Mouse (Mus musculus): ENCODE measurements around the gene Cyp51. TPM values are rescaled to one million over a fixed set of nuclear protein-coding genes. Genes with fewer than 3 reads are reported as not detected.

Gene Cyp51
- polyA plus RNA-seq, 1 experiment from 2014 or later, result 135 TPM

DNA sequence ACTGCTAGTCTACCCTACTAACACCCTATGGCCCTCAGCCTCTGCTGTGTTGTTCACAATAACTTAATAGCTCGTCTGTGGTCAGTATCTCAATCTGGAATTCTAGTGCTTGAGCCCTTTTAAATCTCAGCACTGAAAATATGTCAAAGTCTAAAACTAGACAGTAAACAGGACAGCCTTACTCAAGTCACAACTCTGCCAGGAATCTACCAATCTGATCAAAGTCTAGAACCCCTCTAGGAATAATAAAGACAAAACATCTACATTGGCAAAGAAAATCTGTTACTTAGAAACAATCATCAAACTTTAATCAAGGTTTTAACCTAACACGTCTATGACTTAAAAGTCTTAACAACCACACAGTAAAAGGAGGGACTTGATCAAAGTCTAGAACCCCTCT is 23.7 kb downstream of the Cyp51 start:
- no peak for ATAC-seq (ENCODE audit: low FRiP score, low read depth)
- Histone ChIP-seq H3K9me3 (no peaks in the 10 kb centered on the region), H3K27ac (replicated peaks) (no peak overlapping the region), H3K4me2 (no peak overlapping the region), H3K4me3 (no peak overlapping the region), H3K27me3 (no peaks in the 10 kb centered on the region), H3K4me1 (replicated peaks) (no peaks in the 10 kb centered on the region), H3K36me3 (peaks cover 89% of the 10 kb centered on the region), H3K9ac (no peak overlapping the region)
- 85% methylated on average over 2 of the region's 2 CpGs for WGBS

DNA sequence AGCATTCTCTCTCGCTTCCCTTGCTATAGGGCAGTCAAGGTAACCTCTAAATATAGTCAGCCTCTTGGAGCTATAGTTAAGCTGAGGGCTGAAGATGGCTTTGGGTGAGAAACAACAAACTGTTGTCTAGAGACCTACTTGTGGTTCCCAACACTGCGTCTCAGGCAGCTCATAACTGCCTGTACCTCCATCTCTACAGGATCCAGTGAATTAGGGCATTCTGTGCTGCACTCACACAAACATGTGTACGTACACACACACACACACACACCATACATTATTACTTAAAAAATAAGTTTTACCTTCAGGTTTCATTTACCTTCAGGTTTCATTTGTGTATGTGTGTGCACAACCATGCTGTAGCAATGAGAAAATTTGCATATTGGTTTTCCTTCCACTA is 25.5 kb downstream of the Cyp51 start:
- H3K4me3 ChIP-seq, result no peak overlapping the region
- H3K36me3 ChIP-seq, result peaks cover 77% of the 10 kb centered on the region
- H3K27me3 ChIP-seq, result no peaks in the 10 kb centered on the region
- H3K4me2 ChIP-seq, result no peak overlapping the region
- WGBS, result 92% methylated on average over 3 of the region's 3 CpGs
- H3K27ac ChIP-seq (replicated peaks), result no peak overlapping the region
- H3K4me1 ChIP-seq (replicated peaks), result no peaks in the 10 kb centered on the region
- ATAC-seq (ENCODE audit: low FRiP score, low read depth), result 0 out of 2 replicates have a peak, but pooled peaks have one; percentile 13
- no peak overlapping the region for H3K9ac ChIP-seq
- H3K9me3 ChIP-seq, result no peaks in the 10 kb centered on the region

DNA sequence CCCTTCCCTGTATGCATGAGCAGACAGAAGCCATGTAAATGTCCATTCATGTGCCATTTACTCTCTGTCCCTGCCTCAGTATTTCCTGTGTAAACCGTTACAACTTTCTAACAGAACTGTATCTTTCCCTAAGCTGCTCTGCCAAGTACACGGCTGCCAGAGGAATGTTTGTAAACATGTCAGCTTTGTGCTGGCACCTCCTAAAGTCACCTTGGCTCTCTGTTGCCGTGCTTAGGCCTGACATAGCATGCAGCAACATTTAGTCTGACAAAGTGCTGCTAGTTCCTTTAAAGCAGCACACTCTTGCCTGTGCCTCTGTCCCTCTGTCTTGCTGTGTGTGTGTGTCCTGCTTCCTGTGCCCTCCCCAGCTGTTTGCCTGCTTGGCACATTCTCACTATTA is 37.3 kb downstream of the Cyp51 start:
- Histone ChIP-seq H3K27me3 (no peaks in the 10 kb centered on the region), H3K36me3 (peaks cover 87% of the 10 kb centered on the region), H3K4me2 (no peak overlapping the region), H3K9ac (no peak overlapping the region), H3K27ac (replicated peaks) (no peak overlapping the region), H3K4me1 (replicated peaks) (no peaks in the 10 kb centered on the region), H3K4me3 (no peak overlapping the region), H3K9me3 (no peaks in the 10 kb centered on the region)
- WGBS, result 84% methylated on average over 3 of the region's 3 CpGs
- ATAC-seq (ENCODE audit: low FRiP score, low read depth), result no peak

DNA sequence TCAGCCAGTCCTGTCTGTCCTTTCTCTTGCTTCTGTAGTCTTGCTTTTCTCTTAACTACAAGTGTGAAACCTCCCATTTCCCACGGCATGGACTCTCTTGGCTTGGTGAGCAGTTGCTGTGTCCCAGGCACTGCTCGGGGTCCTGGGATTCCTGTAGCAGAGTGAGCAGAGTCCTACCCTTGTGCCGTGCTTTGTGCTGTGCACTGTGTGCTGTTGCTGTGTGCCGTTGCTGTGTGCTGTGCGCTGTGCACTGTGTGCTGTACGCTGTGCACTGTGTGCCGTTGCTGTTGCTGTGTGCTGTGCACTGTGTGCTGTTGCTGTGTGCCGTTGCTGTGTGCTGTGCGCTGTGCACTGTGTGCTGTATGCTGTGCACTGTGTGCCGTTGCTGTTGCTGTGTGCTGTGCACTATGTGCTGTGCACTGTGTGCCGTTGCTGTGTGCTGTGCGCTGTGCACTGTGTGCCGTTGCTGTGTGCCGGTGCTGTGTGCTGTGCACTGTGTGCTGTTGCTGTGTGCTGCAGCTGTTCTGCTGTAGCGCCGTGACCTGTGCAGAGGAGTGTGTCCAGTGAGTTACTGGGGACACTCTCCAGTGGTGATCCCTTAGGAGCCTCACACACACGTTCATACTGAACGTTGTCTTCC is 38.0 kb downstream of the Cyp51 start:
- Histone ChIP-seq H3K4me3 (no peak overlapping the region), H3K9ac (no peak overlapping the region), H3K36me3 (peaks cover 87% of the 10 kb centered on the region), H3K27ac (replicated peaks) (no peak overlapping the region), H3K9me3 (no peaks in the 10 kb centered on the region), H3K27me3 (no peaks in the 10 kb centered on the region), H3K4me1 (replicated peaks) (no peaks in the 10 kb centered on the region), H3K4me2 (no peak overlapping the region)
- peak; percentile 68; the same call in 1 of the 2 replicates for ATAC-seq (ENCODE audit: low FRiP score, low read depth)
- 96% methylated on average over 18 of the region's 18 CpGs for WGBS

DNA sequence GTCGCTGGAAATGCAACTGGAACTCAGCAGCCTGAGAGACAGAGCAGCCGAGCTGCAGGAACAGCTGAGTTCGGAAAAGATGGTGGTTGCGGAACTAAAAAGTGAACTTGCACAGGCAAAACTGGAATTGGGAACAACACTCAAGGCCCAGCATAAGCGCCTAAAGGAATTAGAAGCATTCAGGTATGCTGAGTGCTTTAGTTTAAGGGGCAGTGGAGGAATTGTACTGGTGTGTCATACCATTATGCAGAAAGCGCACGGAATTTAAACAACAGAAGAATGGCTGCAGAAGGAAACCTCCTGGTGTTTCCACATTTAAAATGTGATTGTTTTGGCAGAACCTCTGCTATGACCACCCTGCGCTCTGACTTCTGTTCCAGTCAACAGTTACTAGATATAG is 44.2 kb downstream of the Cyp51 start:
- Histone ChIP-seq H3K36me3 (peaks cover 87% of the 10 kb centered on the region), H3K27me3 (no peaks in the 10 kb centered on the region), H3K4me2 (no peak overlapping the region), H3K4me1 (replicated peaks) (no peaks in the 10 kb centered on the region), H3K9me3 (no peaks in the 10 kb centered on the region), H3K9ac (no peak overlapping the region), H3K27ac (replicated peaks) (no peak overlapping the region), H3K4me3 (no peak overlapping the region)
- ATAC-seq (ENCODE audit: low FRiP score, low read depth), result no peak
- 96% methylated on average over 8 of the region's 8 CpGs for WGBS

DNA sequence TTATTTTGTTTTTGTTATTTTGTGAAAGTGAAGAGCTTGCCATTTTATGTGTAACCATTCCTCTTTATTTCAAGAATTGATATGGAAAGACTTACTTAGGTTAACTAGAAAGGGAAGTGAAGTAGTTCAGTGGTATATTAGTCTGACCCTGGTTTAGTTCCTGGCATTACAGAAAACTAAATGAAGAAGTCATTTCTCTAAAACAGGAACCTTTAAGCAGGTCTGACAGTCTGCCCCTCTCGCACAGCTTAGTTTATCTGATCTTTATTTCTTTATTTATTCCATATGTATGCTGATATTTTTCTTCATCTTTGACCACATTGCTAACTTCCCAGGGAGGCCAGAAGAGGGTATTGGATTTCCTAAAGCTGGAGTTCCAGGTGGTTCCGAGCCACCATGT is 63.6 kb downstream of the Cyp51 start:
- WGBS, result 93% methylated on average over 2 of the region's 2 CpGs
- no peaks in the 10 kb centered on the region for H3K27me3 ChIP-seq
- no peaks in the 10 kb centered on the region for H3K4me1 ChIP-seq (replicated peaks)
- H3K4me3 ChIP-seq, result no peak overlapping the region
- no peak overlapping the region for H3K9ac ChIP-seq
- ATAC-seq (ENCODE audit: low FRiP score, low read depth), result no peak
- no peaks in the 10 kb centered on the region for H3K9me3 ChIP-seq
- H3K4me2 ChIP-seq, result no peak overlapping the region
- H3K36me3 ChIP-seq, result peaks cover 74% of the 10 kb centered on the region
- H3K27ac ChIP-seq (replicated peaks), result no peak overlapping the region

DNA sequence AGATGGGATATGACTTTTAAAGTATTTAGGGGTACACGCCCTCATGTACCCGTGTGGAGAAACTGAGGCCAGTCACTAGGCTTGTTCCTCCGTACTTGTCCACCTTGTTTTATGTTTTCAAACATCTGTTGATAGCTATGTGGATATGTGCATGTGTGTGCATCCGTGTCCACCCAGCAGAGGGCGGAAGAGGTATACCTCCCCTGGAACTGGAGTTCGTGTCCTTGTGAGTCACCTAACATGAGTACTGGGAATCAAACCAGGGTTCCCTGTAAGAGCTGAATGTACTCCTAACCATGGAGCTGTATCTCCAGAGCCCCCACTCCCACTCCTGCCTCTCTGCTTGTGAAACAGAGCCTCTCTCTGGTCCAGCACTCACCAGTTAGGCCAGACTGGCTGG is 64.2 kb downstream of the Cyp51 start:
- 92% methylated on average over 6 of the region's 6 CpGs for WGBS
- Histone ChIP-seq H3K4me3 (no peak overlapping the region), H3K9me3 (no peaks in the 10 kb centered on the region), H3K27ac (replicated peaks) (no peak overlapping the region), H3K4me1 (replicated peaks) (no peaks in the 10 kb centered on the region), H3K27me3 (no peaks in the 10 kb centered on the region), H3K36me3 (peaks cover 75% of the 10 kb centered on the region), H3K4me2 (no peak overlapping the region), H3K9ac (no peak overlapping the region)
- no peak for ATAC-seq (ENCODE audit: low FRiP score, low read depth)

DNA sequence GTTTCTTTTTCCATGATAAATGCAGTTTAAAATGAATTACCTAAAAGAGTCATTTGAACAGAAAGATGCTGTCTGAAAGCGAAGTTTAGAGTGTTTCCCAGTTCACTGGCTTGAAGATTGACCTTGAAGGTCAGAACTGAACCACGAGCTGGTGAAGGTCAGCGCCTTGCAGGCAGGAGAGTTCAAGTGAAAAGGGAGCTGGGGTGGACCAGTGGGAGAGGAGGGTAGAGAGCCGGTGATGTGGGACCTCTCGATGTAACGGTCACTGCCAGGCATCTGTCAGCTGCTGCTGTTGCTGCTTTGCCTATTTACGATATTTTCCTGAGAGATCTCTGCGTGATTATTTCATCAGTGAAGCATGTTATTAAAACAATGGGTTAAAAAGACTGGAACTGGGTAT is 65.2 kb downstream of the Cyp51 start:
- H3K9ac ChIP-seq, result no peak overlapping the region
- no peaks in the 10 kb centered on the region for H3K9me3 ChIP-seq
- no peak overlapping the region for H3K4me3 ChIP-seq
- no peak overlapping the region for H3K27ac ChIP-seq (replicated peaks)
- H3K4me2 ChIP-seq, result no peak overlapping the region
- WGBS, result 90% methylated on average over 8 of the region's 8 CpGs
- H3K4me1 ChIP-seq (replicated peaks), result no peaks in the 10 kb centered on the region
- no peak for ATAC-seq (ENCODE audit: low FRiP score, low read depth)
- peaks cover 76% of the 10 kb centered on the region for H3K36me3 ChIP-seq
- no peaks in the 10 kb centered on the region for H3K27me3 ChIP-seq

DNA sequence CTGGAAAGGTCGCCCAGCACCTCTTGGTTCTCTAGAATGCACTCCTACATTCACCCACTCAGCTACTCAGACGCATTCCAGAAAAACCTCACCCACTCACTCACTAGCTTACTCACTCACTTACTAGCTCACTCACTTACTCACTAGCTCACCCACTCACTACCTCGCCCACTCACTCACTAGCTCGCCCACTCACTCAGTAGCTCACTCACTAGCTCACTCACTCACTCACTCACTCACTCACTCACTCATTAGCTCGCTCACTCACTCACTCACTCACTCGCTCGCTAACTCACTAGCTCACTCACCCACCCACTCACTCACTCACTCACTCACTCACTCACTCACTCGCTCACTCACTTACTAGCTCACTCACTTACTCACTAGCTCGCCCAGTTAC is 67.9 kb downstream of the Cyp51 start:
- Histone ChIP-seq H3K27ac (replicated peaks) (no peak overlapping the region), H3K4me1 (replicated peaks) (no peaks in the 10 kb centered on the region)
- ATAC-seq (ENCODE audit: low FRiP score, low read depth), result no peak

DNA sequence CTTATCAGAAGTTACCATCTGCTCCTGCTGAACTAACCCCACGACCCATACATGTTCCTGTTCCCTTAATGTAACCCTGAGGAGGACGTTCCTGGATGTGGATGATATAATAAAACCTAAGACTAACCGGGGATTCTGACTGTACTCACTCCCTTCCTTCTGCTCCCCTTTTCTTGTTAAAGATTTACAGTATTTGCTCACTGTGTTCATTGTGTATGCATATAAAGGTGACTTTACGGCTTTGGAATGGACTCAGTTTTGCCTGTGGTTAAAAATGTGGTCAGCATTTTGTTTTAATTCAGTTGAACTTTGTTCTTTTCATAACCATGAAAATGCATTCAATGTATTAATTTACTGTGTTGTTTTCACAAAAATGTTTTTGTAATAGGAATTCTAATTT is 72.7 kb downstream of the Cyp51 start:
- no peaks in the 10 kb centered on the region for H3K4me1 ChIP-seq (replicated peaks)
- H3K36me3 ChIP-seq, result peaks cover 59% of the 10 kb centered on the region
- WGBS, result 90% methylated on average over 4 of the region's 4 CpGs
- no peaks in the 10 kb centered on the region for H3K9me3 ChIP-seq
- H3K27me3 ChIP-seq, result no peaks in the 10 kb centered on the region
- H3K4me3 ChIP-seq, result no peak overlapping the region
- no peak overlapping the region for H3K9ac ChIP-seq
- H3K27ac ChIP-seq (replicated peaks), result no peak overlapping the region
- no peak for ATAC-seq (ENCODE audit: low FRiP score, low read depth)
- H3K4me2 ChIP-seq, result no peak overlapping the region

More for the DNA sequence above, 67.9 kb downstream of the Cyp51 start:
- Histone ChIP-seq H3K9me3 (no peaks in the 10 kb centered on the region), H3K4me2 (no peak overlapping the region), H3K4me3 (no peak overlapping the region), H3K9ac (no peak overlapping the region), H3K27me3 (no peaks in the 10 kb centered on the region), H3K36me3 (peaks cover 74% of the 10 kb centered on the region)
- 96% methylated on average over 9 of the region's 9 CpGs for WGBS

Other genes starting within 250 kb of the Cyp51 start
- 5.5 and 6.8 TPM in 2 replicates for gene Mterf1a, start 210.8 kb downstream of the Cyp51 start, polyA plus RNA-seq (2015; fragmentation: Nextera tagmentation; extraction: Ambion mirVana)
- gene Akap9, start 176.7 kb downstream of the Cyp51 start, polyA plus RNA-seq (2015; fragmentation: Nextera tagmentation; extraction: Ambion mirVana), result 316 and 323 TPM in 2 replicates
- 1.9 and 3.1 TPM in 2 replicates for gene Mterf1b, start 87.6 kb upstream of the Cyp51 start, polyA plus RNA-seq (2015; fragmentation: Nextera tagmentation; extraction: Ambion mirVana)

Measured in hindbrain, embryonic 15.5 days (tissue).